Mouse (Mus musculus): ENCODE results near the gene Slit3. TPM values are rescaled to one million over a fixed set of nuclear protein-coding genes. Genes with fewer than 3 reads are reported as not detected.

Gene Slit3
- polyA plus RNA-seq, 1 experiment from 2014 or later = 4.5 TPM

- Histone ChIP-seq H3K9me3 (replicated peaks; ENCODE audit: control insufficient read depth, low read length, poor library complexity, severe bottlenecking) (no peaks in the 10 kb centered on the region), H3K27ac (ENCODE audit: low read length) (no peak overlapping the region), H3K4me2 (ENCODE audit: low read length) (no peak overlapping the region), H3K4me1 (ENCODE audit: control insufficient read depth, insufficient read depth, low read length) (no peaks in the 10 kb centered on the region), H3K36me3 (ENCODE audit: control insufficient read depth, insufficient read depth, low read length) (no peaks in the 10 kb centered on the region), H3K4me3 (ENCODE audit: low read depth, low read length) (no peak overlapping the region), H3K27me3 (ENCODE audit: control insufficient read depth, insufficient read depth, low read depth, low read length) (no peaks in the 10 kb centered on the region), H3K9ac (ENCODE audit: low read depth, low read length) (no peak overlapping the region)
- WGBS = 62% methylated on average over 14 of the region's 14 CpGs
- ATAC-seq = no peak
These were observed 498.4 kb downstream of the Slit3 start for GRCm38 (mm10) chr11:35619421-35619820.

GRCm38 (mm10) chr11:35622736-35623135, 501.7 kb downstream of the Slit3 start:
- Histone ChIP-seq H3K27me3 (ENCODE audit: control insufficient read depth, insufficient read depth, low read depth, low read length) (no peaks in the 10 kb centered on the region), H3K4me1 (ENCODE audit: control insufficient read depth, insufficient read depth, low read length) (no peaks in the 10 kb centered on the region), H3K36me3 (ENCODE audit: control insufficient read depth, insufficient read depth, low read length) (no peaks in the 10 kb centered on the region), H3K9ac (ENCODE audit: low read depth, low read length) (no peak overlapping the region), H3K9me3 (replicated peaks; ENCODE audit: control insufficient read depth, low read length, poor library complexity, severe bottlenecking) (no peaks in the 10 kb centered on the region), H3K27ac (ENCODE audit: low read length) (no peak overlapping the region), H3K4me3 (ENCODE audit: low read depth, low read length) (no peak overlapping the region), H3K4me2 (ENCODE audit: low read length) (no peak overlapping the region)
- no peak for ATAC-seq
- 89% methylated on average over 3 of the region's 3 CpGs for WGBS

GRCm38 (mm10) chr11:35624515-35625270, 503.7 kb downstream of the Slit3 start:
- no peak overlapping the region for H3K27ac ChIP-seq (ENCODE audit: low read length)
- no peak overlapping the region for H3K4me3 ChIP-seq (ENCODE audit: low read depth, low read length)
- 79% methylated on average over 21 of the region's 21 CpGs for WGBS
- H3K36me3 ChIP-seq (ENCODE audit: control insufficient read depth, insufficient read depth, low read length) = no peaks in the 10 kb centered on the region
- no peak overlapping the region for H3K9ac ChIP-seq (ENCODE audit: low read depth, low read length)
- H3K4me2 ChIP-seq (ENCODE audit: low read length) = no peak overlapping the region
- no peaks in the 10 kb centered on the region for H3K4me1 ChIP-seq (ENCODE audit: control insufficient read depth, insufficient read depth, low read length)
- H3K9me3 ChIP-seq (replicated peaks; ENCODE audit: control insufficient read depth, low read length, poor library complexity, severe bottlenecking) = no peaks in the 10 kb centered on the region
- ATAC-seq = no peak
- H3K27me3 ChIP-seq (ENCODE audit: control insufficient read depth, insufficient read depth, low read depth, low read length) = no peaks in the 10 kb centered on the region

- Histone ChIP-seq H3K27ac (ENCODE audit: low read length) (no peak overlapping the region), H3K4me1 (ENCODE audit: control insufficient read depth, insufficient read depth, low read length) (no peaks in the 10 kb centered on the region), H3K27me3 (ENCODE audit: control insufficient read depth, insufficient read depth, low read depth, low read length) (no peaks in the 10 kb centered on the region), H3K36me3 (ENCODE audit: control insufficient read depth, insufficient read depth, low read length) (no peaks in the 10 kb centered on the region), H3K9me3 (replicated peaks; ENCODE audit: control insufficient read depth, low read length, poor library complexity, severe bottlenecking) (no peaks in the 10 kb centered on the region; the same call in 1 of the 2 replicates), H3K9ac (ENCODE audit: low read depth, low read length) (no peak overlapping the region), H3K4me3 (ENCODE audit: low read depth, low read length) (no peak overlapping the region), H3K4me2 (ENCODE audit: low read length) (no peak overlapping the region)
- no peak for ATAC-seq
- WGBS = 59% methylated on average over 5 of the region's 6 CpGs
These were observed 504.6 kb downstream of the Slit3 start for GRCm38 (mm10) chr11:35625576-35625975.

GRCm38 (mm10) chr11:35626161-35626885, 505.3 kb downstream of the Slit3 start:
- no peaks in the 10 kb centered on the region for H3K27me3 ChIP-seq (ENCODE audit: control insufficient read depth, insufficient read depth, low read depth, low read length)
- ATAC-seq = no peak
- 87% methylated on average over 10 of the region's 10 CpGs for WGBS

GRCm38 (mm10) chr11:35627815-35628214, 506.8 kb downstream of the Slit3 start:
- no peaks in the 10 kb centered on the region; the same call in 1 of the 2 replicates for H3K9me3 ChIP-seq (replicated peaks; ENCODE audit: control insufficient read depth, low read length, poor library complexity, severe bottlenecking)
- H3K27me3 ChIP-seq (ENCODE audit: control insufficient read depth, insufficient read depth, low read depth, low read length) = no peaks in the 10 kb centered on the region
- H3K27ac ChIP-seq (ENCODE audit: low read length) = no peak overlapping the region
- no peak for ATAC-seq
- no peak overlapping the region for H3K9ac ChIP-seq (ENCODE audit: low read depth, low read length)
- 91% methylated on average over 3 of the region's 3 CpGs for WGBS
- no peak overlapping the region for H3K4me3 ChIP-seq (ENCODE audit: low read depth, low read length)
- no peaks in the 10 kb centered on the region for H3K36me3 ChIP-seq (ENCODE audit: control insufficient read depth, insufficient read depth, low read length)
- no peak overlapping the region for H3K4me2 ChIP-seq (ENCODE audit: low read length)
- H3K4me1 ChIP-seq (ENCODE audit: control insufficient read depth, insufficient read depth, low read length) = no peaks in the 10 kb centered on the region

More at GRCm38 (mm10) chr11:35626161-35626885, 505.3 kb downstream of the Slit3 start:
- no peak overlapping the region for H3K9ac ChIP-seq (ENCODE audit: low read depth, low read length)
- no peaks in the 10 kb centered on the region; the same call in 1 of the 2 replicates for H3K9me3 ChIP-seq (replicated peaks; ENCODE audit: control insufficient read depth, low read length, poor library complexity, severe bottlenecking)
- no peak overlapping the region for H3K4me3 ChIP-seq (ENCODE audit: low read depth, low read length)
- no peak overlapping the region for H3K4me2 ChIP-seq (ENCODE audit: low read length)
- no peak overlapping the region for H3K27ac ChIP-seq (ENCODE audit: low read length)
- H3K36me3 ChIP-seq (ENCODE audit: control insufficient read depth, insufficient read depth, low read length) = no peaks in the 10 kb centered on the region
- H3K4me1 ChIP-seq (ENCODE audit: control insufficient read depth, insufficient read depth, low read length) = no peaks in the 10 kb centered on the region

GRCm38 (mm10) chr11:35632262-35632661, 511.2 kb downstream of the Slit3 start:
- WGBS = 96% methylated on average over 5 of the region's 5 CpGs
- ATAC-seq = no peak

GRCm38 (mm10) chr11:35637102-35637501, 516.1 kb downstream of the Slit3 start:
- Histone ChIP-seq H3K36me3 (ENCODE audit: control insufficient read depth, insufficient read depth, low read length) (no peaks in the 10 kb centered on the region), H3K9me3 (replicated peaks; ENCODE audit: control insufficient read depth, low read length, poor library complexity, severe bottlenecking) (no peaks in the 10 kb centered on the region), H3K27me3 (ENCODE audit: control insufficient read depth, insufficient read depth, low read depth, low read length) (no peaks in the 10 kb centered on the region), H3K4me3 (ENCODE audit: low read depth, low read length) (no peak overlapping the region), H3K27ac (ENCODE audit: low read length) (no peak overlapping the region), H3K4me1 (ENCODE audit: control insufficient read depth, insufficient read depth, low read length) (peaks cover 11% of the 10 kb centered on the region; the same call in 1 of the 2 replicates), H3K4me2 (ENCODE audit: low read length) (no peak overlapping the region), H3K9ac (ENCODE audit: low read depth, low read length) (no peak overlapping the region)
- no peak for ATAC-seq
- 76% methylated on average over 7 of the region's 7 CpGs for WGBS

More at GRCm38 (mm10) chr11:35632262-35632661, 511.2 kb downstream of the Slit3 start:
- Histone ChIP-seq H3K4me2 (ENCODE audit: low read length) (no peak overlapping the region), H3K9ac (ENCODE audit: low read depth, low read length) (no peak overlapping the region), H3K27me3 (ENCODE audit: control insufficient read depth, insufficient read depth, low read depth, low read length) (no peaks in the 10 kb centered on the region), H3K36me3 (ENCODE audit: control insufficient read depth, insufficient read depth, low read length) (no peaks in the 10 kb centered on the region), H3K4me3 (ENCODE audit: low read depth, low read length) (no peak overlapping the region), H3K9me3 (replicated peaks; ENCODE audit: control insufficient read depth, low read length, poor library complexity, severe bottlenecking) (no peaks in the 10 kb centered on the region; the same call in 1 of the 2 replicates), H3K4me1 (ENCODE audit: control insufficient read depth, insufficient read depth, low read length) (0 out of 2 replicates have a peak, but pooled peaks cover 4% of the 10 kb centered on the region), H3K27ac (ENCODE audit: low read length) (no peak overlapping the region)

All from midbrain, embryonic 16.5 days (tissue).